Mouse (Mus musculus) heart, embryonic 15.5 days (tissue): ENCODE data around the gene Pde4d. TPM values are rescaled to one million over a fixed set of nuclear protein-coding genes. Genes with fewer than 3 reads are reported as not detected.

Source experiments
- ATAC-seq: fragments of 200-750 bp; cut with Nextera tagmentation; replicated peaks from 2 replicates; pipeline ENCODE4 v1.8.0; 2017; ENCODE audit warnings: low read depth, moderate TSS enrichment; ENCODE audit not compliant: insufficient number of reproducible peaks, insufficient read depth, low FRiP score
- H3K27ac ChIP-seq: fragments of 300-500 bp; sonication (generic); 2 replicates; pipeline ENCODE4 v1.5.1; 2015; ENCODE audit warnings: mild to moderate bottlenecking, inconsistent platforms
- H3K27me3 ChIP-seq: fragments of 300-500 bp; sonication (generic); 2 replicates; pipeline ENCODE4 v1.6.1; 2015; ENCODE audit warnings: inconsistent platforms
- H3K36me3 ChIP-seq: fragments of 300-500 bp; sonication (generic); 2 replicates; pipeline ENCODE4 v1.6.1; 2015; ENCODE audit warnings: mild to moderate bottlenecking, inconsistent platforms
- H3K4me1 ChIP-seq: fragments of 300-500 bp; sonication (generic); replicated peaks from 2 replicates; pipeline ENCODE4 v1.6.1; 2015; ENCODE audit warnings: inconsistent platforms
- H3K4me2 ChIP-seq: fragments of 300-500 bp; sonication (generic); 2 replicates; pipeline ENCODE4 v1.6.1; 2015; ENCODE audit warnings: inconsistent platforms, mild to moderate bottlenecking, moderate library complexity
- H3K4me3 ChIP-seq: fragments of 300-500 bp; sonication (generic); 2 replicates; pipeline ENCODE4 v1.5.1; 2015; ENCODE audit warnings: mild to moderate bottlenecking, inconsistent platforms
- H3K9ac ChIP-seq: fragments of 300-500 bp; sonication (generic); 2 replicates; pipeline ENCODE4 v1.6.1; 2015; ENCODE audit warnings: mild to moderate bottlenecking, inconsistent platforms
- H3K9me3 ChIP-seq: fragments of 300-500 bp; sonication (generic); replicated peaks from 2 replicates; pipeline ENCODE4 v1.6.1; 2016; ENCODE audit warnings: inconsistent platforms
- WGBS: fragments of 180-500 bp; shearing (Covaris S2); methylation state at CpG from one replicate; pipeline ENCODE4 v1.1.7; 2015; ENCODE audit warnings: mixed read lengths; 5-methylcytosine and 5-hydroxymethylcytosine counted together
- polyA plus RNA-seq: library from polyadenylated mRNA; unstranded; fragments of >200 nt; fragmentation: Nextera tagmentation; extraction: Ambion mirVana; gene quantifications from 2 replicates; pipeline ENCODE4 v1.2.1, GENCODE M21; 2015

Gene Pde4d
- polyA plus RNA-seq, 1 experiment from 2014 or later = 25.7 TPM

DNA sequence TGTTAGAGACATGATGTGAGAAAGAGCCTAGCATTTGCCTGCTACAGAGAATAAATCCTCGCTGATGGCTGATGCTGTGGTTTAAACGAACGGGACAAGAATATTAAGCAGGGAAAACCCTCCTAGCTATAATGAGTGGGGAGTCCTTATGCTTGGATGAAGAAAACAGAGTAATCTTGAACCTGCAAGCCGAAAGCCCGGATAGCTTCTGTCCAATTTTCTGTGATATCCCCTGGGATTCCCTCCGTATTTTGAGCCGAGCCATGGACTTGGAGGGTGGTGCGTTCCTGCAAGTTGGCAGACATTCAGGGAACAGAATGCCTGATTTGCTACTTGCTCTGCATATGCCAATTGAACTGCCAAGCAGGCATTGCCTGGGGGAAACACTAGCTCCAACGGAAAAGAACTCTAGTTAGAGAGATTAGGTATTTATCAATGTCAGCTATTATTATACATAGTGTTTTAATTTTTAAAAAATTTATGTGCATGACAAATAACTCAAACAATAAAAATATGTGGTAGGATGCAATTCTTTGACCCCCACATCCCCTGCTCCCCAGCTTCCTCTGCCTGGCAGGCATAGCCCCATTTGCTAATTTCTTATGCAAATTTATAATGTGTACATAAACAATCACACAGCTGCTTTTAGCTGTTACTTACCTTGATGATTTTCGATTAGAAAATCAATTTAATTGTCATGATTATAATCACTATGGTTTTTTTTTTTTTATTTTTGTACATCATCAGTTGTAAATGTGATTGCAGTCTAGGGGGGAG lies 603.7 kb downstream of the Pde4d start:
- no peaks in the 10 kb centered on the region for H3K27me3 ChIP-seq
- H3K27ac ChIP-seq = no peak overlapping the region
- H3K36me3 ChIP-seq = no peaks in the 10 kb centered on the region
- H3K9me3 ChIP-seq = no peaks in the 10 kb centered on the region
- H3K4me2 ChIP-seq = no peak overlapping the region
- H3K4me3 ChIP-seq = no peak overlapping the region
- whole genome bisulfite sequencing = 58% methylated on average over 10 of the region's 10 CpGs
- H3K4me1 ChIP-seq = no peaks in the 10 kb centered on the region
- ATAC-seq = no peak
- no peak overlapping the region for H3K9ac ChIP-seq

DNA sequence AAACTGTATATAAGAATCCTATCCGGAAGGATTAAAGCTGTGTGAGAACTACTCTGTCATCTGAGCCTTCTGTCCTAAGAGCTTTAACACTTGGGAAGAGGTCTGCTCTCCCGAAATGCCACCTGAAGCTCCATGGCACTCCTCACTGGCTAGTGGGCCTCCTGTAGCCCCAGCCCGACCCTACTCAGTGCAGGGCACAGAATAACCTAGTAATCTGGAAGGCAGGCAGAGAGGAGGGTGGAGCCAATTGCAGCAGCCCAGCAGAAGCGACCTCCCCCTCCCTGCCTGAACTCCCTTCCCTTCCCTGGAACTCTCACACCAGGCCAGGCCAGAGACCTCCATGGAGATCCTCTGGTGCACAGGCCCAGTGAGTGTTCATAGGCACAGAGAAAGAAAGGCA lies 608.3 kb downstream of the Pde4d start:
- 0 out of 2 replicates have a peak, but pooled peaks have one; percentile 10 for ATAC-seq
- H3K9ac ChIP-seq = no peak overlapping the region
- H3K27me3 ChIP-seq = no peaks in the 10 kb centered on the region
- no peak overlapping the region for H3K4me3 ChIP-seq
- no peak overlapping the region for H3K27ac ChIP-seq
- no peaks in the 10 kb centered on the region for H3K4me1 ChIP-seq
- H3K36me3 ChIP-seq = no peaks in the 10 kb centered on the region
- H3K9me3 ChIP-seq = no peaks in the 10 kb centered on the region
- no peak overlapping the region for H3K4me2 ChIP-seq
- WGBS = 20% methylated on average over 4 of the region's 4 CpGs

DNA sequence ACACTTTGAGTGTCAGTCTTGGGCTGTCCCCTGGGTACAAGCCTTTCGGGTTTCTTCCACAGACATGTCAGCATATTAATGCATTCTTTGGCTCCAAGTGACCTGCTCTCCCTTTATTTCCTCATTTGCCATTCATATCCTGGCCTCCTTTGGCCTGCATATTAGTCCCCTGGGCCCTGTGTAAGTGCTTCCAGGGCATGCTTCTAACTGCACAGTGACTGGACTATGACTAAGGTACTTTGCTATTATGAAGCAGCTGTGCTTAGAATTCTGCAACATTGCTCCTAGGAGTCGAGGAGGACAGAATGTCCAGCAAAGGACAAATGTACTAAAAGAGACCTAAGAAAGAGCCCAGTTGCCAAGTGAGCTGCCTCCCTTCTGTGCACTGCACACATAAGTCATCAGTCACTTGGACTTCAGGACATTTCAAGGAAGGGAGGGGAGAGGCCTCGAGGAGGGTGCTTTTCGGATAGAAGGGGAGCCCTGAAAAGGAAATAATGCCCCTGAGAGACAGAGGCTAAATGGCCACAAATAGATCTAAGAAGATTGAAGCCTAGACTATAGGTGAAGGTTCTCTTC lies 616.9 kb downstream of the Pde4d start:
- Histone ChIP-seq H3K9ac (no peak overlapping the region), H3K27ac (no peak overlapping the region), H3K9me3 (no peaks in the 10 kb centered on the region), H3K27me3 (no peaks in the 10 kb centered on the region), H3K4me1 (no peaks in the 10 kb centered on the region), H3K36me3 (no peaks in the 10 kb centered on the region), H3K4me3 (no peak overlapping the region), H3K4me2 (no peak overlapping the region)
- no peak for ATAC-seq
- WGBS = 59% methylated on average over 4 of the region's 4 CpGs

DNA sequence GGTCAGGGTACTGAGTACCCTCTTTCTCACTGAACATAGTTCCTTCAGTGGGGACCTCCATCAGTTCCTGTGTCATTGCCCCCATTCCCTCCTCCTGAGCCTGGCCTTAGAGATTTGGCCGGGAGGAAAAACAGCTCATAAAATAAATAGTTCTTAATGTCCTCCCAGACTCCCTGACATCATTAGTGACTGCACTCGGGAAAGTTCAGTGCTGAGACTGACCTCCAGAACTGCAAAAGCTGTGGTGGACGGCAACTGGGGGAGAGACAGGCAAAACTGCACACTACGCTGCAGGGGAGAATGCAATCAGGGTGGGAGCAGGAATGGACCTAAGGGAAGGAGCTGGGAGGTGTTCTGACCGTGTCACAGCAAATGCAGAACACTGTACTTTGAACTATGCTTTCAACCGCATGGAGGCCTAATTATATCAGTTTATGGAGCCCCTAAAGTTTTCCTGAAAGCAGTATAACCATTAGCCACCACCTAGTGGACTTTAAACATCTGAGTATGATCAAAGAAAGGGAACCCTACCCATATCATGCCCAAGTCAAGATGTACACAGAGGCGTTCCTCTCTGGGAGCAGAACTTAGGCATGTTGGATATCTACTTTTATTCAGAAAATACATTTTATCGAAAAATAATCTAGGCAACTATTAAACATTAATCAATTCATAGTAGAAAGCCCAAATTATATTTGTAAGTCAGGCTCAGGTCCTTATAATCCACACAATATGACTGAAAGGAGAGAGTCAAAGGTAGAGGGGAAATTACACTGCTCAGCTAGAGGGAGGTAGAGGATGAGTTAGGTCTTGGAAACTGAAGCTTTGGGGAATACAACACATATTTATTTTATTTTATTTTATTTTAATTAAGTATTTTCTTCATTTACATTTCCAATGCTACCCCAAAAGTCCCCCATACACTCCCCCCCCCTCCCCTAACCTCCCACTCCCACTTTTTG lies 618.8 kb downstream of the Pde4d start:
- 68% methylated on average over 8 of the region's 8 CpGs for WGBS
- ATAC-seq = no peak
- no peaks in the 10 kb centered on the region for H3K9me3 ChIP-seq

DNA sequence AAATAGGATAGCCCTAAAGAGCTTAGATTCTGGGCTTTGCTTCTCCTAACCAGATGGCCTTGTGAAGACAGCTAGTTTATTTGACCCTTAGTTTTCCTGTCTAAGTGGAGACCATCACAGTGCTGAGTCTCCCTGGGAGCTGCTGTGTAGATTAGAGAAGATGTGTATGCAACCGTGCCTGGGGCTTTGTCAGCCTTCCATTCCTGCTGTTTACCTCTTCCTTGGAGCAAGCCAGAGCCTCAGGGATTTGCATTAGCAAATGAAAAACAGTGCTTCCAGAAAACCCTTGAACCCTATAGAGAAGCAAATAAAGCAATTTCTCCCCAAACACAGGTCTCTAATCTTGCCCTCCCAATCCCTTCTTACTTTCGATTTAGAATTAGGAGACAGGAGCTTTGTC lies 623.6 kb downstream of the Pde4d start:
- Histone ChIP-seq H3K4me3 (no peak overlapping the region), H3K4me2 (no peak overlapping the region), H3K9me3 (no peaks in the 10 kb centered on the region), H3K27me3 (no peaks in the 10 kb centered on the region), H3K4me1 (no peaks in the 10 kb centered on the region), H3K36me3 (no peaks in the 10 kb centered on the region), H3K27ac (no peak overlapping the region), H3K9ac (no peak overlapping the region)
- 40% methylated on average over 2 of the region's 2 CpGs for WGBS
- no peak for ATAC-seq

More for the DNA sequence above, 618.8 kb downstream of the Pde4d start:
- Histone ChIP-seq H3K4me1 (no peaks in the 10 kb centered on the region), H3K4me3 (no peak overlapping the region), H3K27ac (no peak overlapping the region), H3K4me2 (no peak overlapping the region), H3K36me3 (no peaks in the 10 kb centered on the region), H3K9ac (no peak overlapping the region), H3K27me3 (no peaks in the 10 kb centered on the region)

DNA sequence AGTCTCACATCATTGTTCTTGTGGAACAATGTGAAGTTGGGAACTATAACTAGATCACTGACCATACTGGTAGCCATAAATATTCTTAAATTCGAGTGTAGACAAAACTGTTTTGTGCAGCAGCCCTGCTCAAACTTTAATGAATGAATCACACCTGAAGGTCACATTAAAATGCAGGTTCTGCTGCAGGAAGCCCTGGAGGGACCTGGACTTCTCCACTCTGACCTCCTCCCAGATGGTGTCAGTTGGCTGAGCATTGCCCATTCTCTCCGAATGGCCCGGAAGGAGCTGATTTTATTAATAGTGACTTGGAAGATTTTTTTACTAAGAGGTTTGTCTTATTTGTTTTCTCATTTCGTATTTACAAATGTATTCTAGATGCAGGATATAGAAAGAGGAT lies 624.3 kb downstream of the Pde4d start:
- H3K4me2 ChIP-seq = no peak overlapping the region
- no peaks in the 10 kb centered on the region for H3K36me3 ChIP-seq
- H3K4me1 ChIP-seq = no peaks in the 10 kb centered on the region
- no peak for ATAC-seq
- no peaks in the 10 kb centered on the region for H3K9me3 ChIP-seq
- H3K9ac ChIP-seq = no peak overlapping the region
- no peak overlapping the region for H3K27ac ChIP-seq
- WGBS = 51% methylated on average over 4 of the region's 4 CpGs
- no peaks in the 10 kb centered on the region for H3K27me3 ChIP-seq
- no peak overlapping the region for H3K4me3 ChIP-seq

DNA sequence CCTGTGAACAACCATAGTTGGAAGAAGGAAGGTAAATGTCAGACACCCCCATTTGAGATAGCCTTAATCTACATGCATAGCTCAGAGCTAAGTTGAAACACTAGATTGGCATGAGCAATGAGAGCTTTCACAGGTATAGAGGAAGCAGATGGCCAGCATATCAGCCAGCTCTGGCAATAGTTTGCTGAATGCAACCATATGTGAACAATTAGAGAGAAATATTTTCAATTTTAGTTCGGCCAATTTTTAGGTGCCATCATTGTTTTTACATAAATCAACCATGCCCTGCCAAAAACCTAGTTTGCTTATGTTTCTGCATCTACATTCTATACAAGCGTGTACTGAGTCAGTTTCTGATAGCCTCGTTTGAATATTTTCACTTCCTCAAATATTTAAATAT lies 642.9 kb downstream of the Pde4d start:
- Histone ChIP-seq H3K27me3 (no peaks in the 10 kb centered on the region), H3K9ac (no peak overlapping the region)
- ATAC-seq = no peak

DNA sequence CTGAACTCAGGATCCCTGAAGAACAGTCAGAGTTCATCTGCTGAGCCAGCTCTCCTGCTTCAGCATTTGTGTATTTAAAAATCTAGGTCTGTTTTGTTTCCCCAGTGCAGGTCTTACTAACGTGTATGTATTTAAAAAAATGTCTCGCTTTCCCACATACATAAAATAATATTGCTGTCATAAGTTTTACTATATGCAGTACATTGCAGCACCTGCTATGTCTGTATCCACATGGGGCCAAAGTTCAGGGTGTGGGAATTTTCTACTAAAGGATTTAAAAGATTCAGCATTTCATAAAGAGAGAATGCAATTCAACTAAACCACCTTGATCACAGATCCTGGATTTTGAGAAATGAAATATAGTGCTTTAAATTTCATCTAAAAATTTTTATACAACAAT lies 646.9 kb downstream of the Pde4d start:
- Histone ChIP-seq H3K4me2 (no peak overlapping the region), H3K4me1 (no peaks in the 10 kb centered on the region), H3K9ac (no peak overlapping the region), H3K36me3 (no peaks in the 10 kb centered on the region), H3K27ac (no peak overlapping the region), H3K4me3 (no peak overlapping the region), H3K27me3 (no peaks in the 10 kb centered on the region), H3K9me3 (no peaks in the 10 kb centered on the region)
- 80% methylated on average over 2 of the region's 2 CpGs for WGBS
- no peak for ATAC-seq

More for the DNA sequence above, 642.9 kb downstream of the Pde4d start:
- H3K4me3 ChIP-seq = no peak overlapping the region
- H3K4me1 ChIP-seq = no peaks in the 10 kb centered on the region
- H3K9me3 ChIP-seq = no peaks in the 10 kb centered on the region
- H3K36me3 ChIP-seq = no peaks in the 10 kb centered on the region
- 79% methylated on average over 3 of the region's 3 CpGs for WGBS
- no peak overlapping the region for H3K27ac ChIP-seq
- no peak overlapping the region for H3K4me2 ChIP-seq

DNA sequence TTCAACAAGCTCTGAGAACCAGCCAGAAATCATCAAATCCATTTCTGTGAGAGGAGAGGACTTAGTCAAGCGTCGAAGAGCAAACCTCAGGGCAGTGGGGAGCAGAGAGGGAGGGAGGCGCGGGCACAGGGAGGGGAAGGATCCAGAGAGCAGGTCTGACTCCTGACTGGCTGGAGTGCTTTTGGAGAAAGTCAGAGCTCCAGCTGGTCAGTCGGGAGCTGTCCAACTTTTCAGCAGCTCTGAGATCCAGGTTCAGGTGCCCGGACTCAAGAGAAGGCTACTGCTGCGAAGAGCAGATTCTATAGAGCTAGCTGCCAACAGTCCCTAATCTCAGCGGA lies 666.2 kb downstream of the Pde4d start:
- 1% methylated on average over 8 of the region's 8 CpGs for WGBS
- Histone ChIP-seq H3K9ac (no peak overlapping the region), H3K27me3 (peaks cover 40% of the 10 kb centered on the region), H3K36me3 (no peaks in the 10 kb centered on the region), H3K9me3 (no peaks in the 10 kb centered on the region), H3K27ac (no peak overlapping the region), H3K4me1 (peaks cover 12% of the 10 kb centered on the region), H3K4me2 (peak overlapping the region; percentile 91), H3K4me3 (peak overlapping the region; percentile 49)
- ATAC-seq = peak; percentile 66; the same call in 1 of the 2 replicates

DNA sequence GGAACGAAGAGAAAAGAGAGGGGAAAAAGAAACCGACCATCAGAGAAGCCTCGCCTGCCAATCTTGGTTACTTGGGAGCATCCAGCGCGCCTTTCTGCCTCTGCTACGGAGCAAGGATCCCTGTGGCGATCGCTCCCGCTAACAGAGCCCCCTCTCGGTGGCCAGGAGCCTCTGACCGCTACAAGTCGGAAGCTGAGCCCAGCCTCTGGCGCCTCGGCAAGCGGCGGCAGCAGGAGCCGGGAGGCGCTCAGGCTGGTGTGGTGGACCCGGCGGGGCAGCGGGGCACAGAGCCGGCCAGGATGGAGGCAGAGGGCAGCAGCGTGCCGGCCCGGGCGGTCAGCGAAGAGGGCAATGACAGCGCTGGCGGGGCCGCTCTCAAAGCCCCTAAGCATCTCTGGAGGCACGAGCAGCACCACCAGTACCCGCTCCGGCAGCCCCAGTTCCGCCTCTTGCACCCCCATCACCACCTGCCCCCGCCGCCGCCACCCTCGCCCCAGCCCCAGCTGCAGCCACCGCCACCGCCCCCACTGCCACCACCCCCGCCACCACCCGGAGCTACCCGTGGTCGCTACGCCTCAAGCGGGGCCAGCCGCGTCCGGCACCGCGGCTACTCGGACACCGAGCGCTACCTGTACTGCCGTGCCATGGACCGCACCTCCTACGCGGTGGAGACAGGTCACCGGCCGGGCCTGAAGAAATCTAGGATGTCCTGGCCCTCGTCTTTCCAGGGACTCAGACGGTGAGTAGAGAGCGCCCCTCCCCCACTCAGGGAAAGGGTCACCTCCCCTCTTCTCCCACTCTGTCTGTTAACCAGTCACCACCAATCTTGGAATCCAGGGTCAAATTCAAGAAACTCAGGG lies 666.8 kb downstream of the Pde4d start:
- Histone ChIP-seq H3K4me3 (peak overlapping the region; percentile 49), H3K4me2 (peak overlapping the region; percentile 91), H3K27ac (no peak overlapping the region), H3K27me3 (peaks cover 40% of the 10 kb centered on the region), H3K4me1 (peaks cover 12% of the 10 kb centered on the region), H3K36me3 (no peaks in the 10 kb centered on the region), H3K9me3 (no peaks in the 10 kb centered on the region), H3K9ac (no peak overlapping the region)
- WGBS = under 1% methylated on average over 55 of the region's 63 CpGs
- 0 out of 2 replicates have a peak, but pooled peaks have one; percentile 18 for ATAC-seq
